Comparison of ENCODE assay signal across 9 mouse cellular contexts in genomic region chr15:79322281-79322990, GRCm38 (mm10). TPM values are rescaled to one million over a fixed set of nuclear protein-coding genes. Genes with fewer than 3 reads are reported as not detected.
DNase-seq lines count a peak whose midpoint lies in the region; ATAC-seq lines count a peak whose summit lies in the region.
"Had no signal": no experiment of that assay in that cellular context is flagged by ENCODE, and none has a peak within 500 bp of the region (broad histone marks: within the 10 kb centered on the region; RNA-seq: fewer than 3 reads in every experiment).

No protein-coding gene starts in this region.

- H3K4me1 ChIP-seq in heart, embryonic 12.5 days (replicated peaks) = peaks cover 56% of the 10 kb centered on the region
- H3K4me1 ChIP-seq in embryonic facial prominence, embryonic 15.5 days = peaks cover 47% of the 10 kb centered on the region
- H3K4me1 ChIP-seq in hindbrain, embryonic 14.5 days (replicated peaks; ENCODE audit: control insufficient read depth, insufficient read depth, low read length) = peaks cover 28% of the 10 kb centered on the region
- H3K4me1 ChIP-seq in forebrain, embryonic 14.5 days (ENCODE audit: control insufficient read depth, insufficient read depth, low read length) = peaks cover 5% of the 10 kb centered on the region; the same call in 1 of the 2 replicates

- no peaks in the 10 kb centered on the region for H3K27me3 ChIP-seq in heart, embryonic 12.5 days (replicated peaks)
- no peaks in the 10 kb centered on the region for H3K27me3 ChIP-seq in embryonic facial prominence, embryonic 15.5 days
- H3K27me3 ChIP-seq in hindbrain, embryonic 14.5 days (ENCODE audit: control insufficient read depth, insufficient read depth, low read length) = no peaks in the 10 kb centered on the region
- H3K27me3 ChIP-seq in forebrain, embryonic 14.5 days (replicated peaks; ENCODE audit: control insufficient read depth, insufficient read depth, low read length) = no peaks in the 10 kb centered on the region

- H3K9ac ChIP-seq in heart, embryonic 12.5 days = no peak overlapping the region
- no peak overlapping the region for H3K9ac ChIP-seq in embryonic facial prominence, embryonic 15.5 days
- no peak overlapping the region for H3K9ac ChIP-seq in hindbrain, embryonic 14.5 days
- H3K9ac ChIP-seq in forebrain, embryonic 14.5 days (ENCODE audit: low read length) = no peak overlapping the region

- WGBS in heart, embryonic 12.5 days = 43% methylated on average over 11 of the region's 11 CpGs
- WGBS in embryonic facial prominence, embryonic 15.5 days = 58% methylated on average over 11 of the region's 11 CpGs
- WGBS in hindbrain, embryonic 14.5 days = 78% methylated on average over 11 of the region's 11 CpGs
- WGBS in forebrain, embryonic 14.5 days = 84% methylated on average over 11 of the region's 11 CpGs

- no peak for DNase-seq in heart, adult 8-10 months (ENCODE audit: low spot score)
- DNase-seq in CD4-positive helper T cell, adult 2 months (ENCODE audit: low read depth, low spot score) = peak; percentile 74
- peak; percentile 64 for DNase-seq in naive thymus-derived CD4-positive, alpha-beta T cell, adult 2 months (ENCODE audit: low read depth)
- no peak for DNase-seq in hindbrain, embryonic 14.5 days (ENCODE audit: low spot score)
- DNase-seq in left cerebral cortex, adult 8-10 months (ENCODE audit: low spot score in 2 of 2) = no peak
- DNase-seq in forebrain, embryonic 14.5 days (ENCODE audit: low spot score) = no peak

- H3K4me3 ChIP-seq in heart, embryonic 12.5 days = no peak overlapping the region
- H3K4me3 ChIP-seq in embryonic facial prominence, embryonic 15.5 days (replicated peaks) = no peak overlapping the region
- no peak overlapping the region for H3K4me3 ChIP-seq in hindbrain, embryonic 14.5 days (replicated peaks; ENCODE audit: low read length)
- H3K4me3 ChIP-seq in forebrain, embryonic 14.5 days (ENCODE audit: low read depth, low read length) = no peak overlapping the region
- H3K4me3 ChIP-seq: erythroblast, embryonic 14.5 days had no signal

- 0 out of 2 replicates have a peak overlapping the region, but pooled peaks have one; percentile 17 for H3K4me2 ChIP-seq in heart, embryonic 12.5 days
- H3K4me2 ChIP-seq in embryonic facial prominence, embryonic 15.5 days (replicated peaks) = no peak overlapping the region
- no peak overlapping the region for H3K4me2 ChIP-seq in hindbrain, embryonic 14.5 days (replicated peaks)
- no peak overlapping the region for H3K4me2 ChIP-seq in forebrain, embryonic 14.5 days (ENCODE audit: low read length)

- no peak for ATAC-seq in heart, embryonic 12.5 days (ENCODE audit: insufficient number of reproducible peaks, low FRiP score)
- ATAC-seq in embryonic facial prominence, embryonic 15.5 days (ENCODE audit: insufficient number of reproducible peaks, low FRiP score, low TSS enrichment, low read depth) = no peak
- ATAC-seq in hindbrain, embryonic 14.5 days (ENCODE audit: low FRiP score) = no peak
- ATAC-seq in forebrain, embryonic 14.5 days = no peak

- peak overlapping the region; percentile 80 for H3K27ac ChIP-seq in heart, embryonic 12.5 days (ENCODE audit: poor library complexity, severe bottlenecking)
- peak overlapping the region; percentile 58; the same call in 1 of the 2 replicates for H3K27ac ChIP-seq in embryonic facial prominence, embryonic 15.5 days (replicated peaks)
- no peak overlapping the region for H3K27ac ChIP-seq in hindbrain, embryonic 14.5 days
- no peak overlapping the region for H3K27ac ChIP-seq in forebrain, embryonic 14.5 days (ENCODE audit: low read depth, low read length)

- no peaks in the 10 kb centered on the region for H3K9me3 ChIP-seq in heart, embryonic 12.5 days (replicated peaks)
- no peaks in the 10 kb centered on the region for H3K9me3 ChIP-seq in embryonic facial prominence, embryonic 15.5 days (replicated peaks)
- H3K9me3 ChIP-seq in hindbrain, embryonic 14.5 days (ENCODE audit: control insufficient read depth, low read length) = no peaks in the 10 kb centered on the region
- H3K9me3 ChIP-seq in forebrain, embryonic 14.5 days (replicated peaks; ENCODE audit: control insufficient read depth, low read length) = no peaks in the 10 kb centered on the region

- H3K36me3 ChIP-seq in heart, embryonic 12.5 days = 0 out of 2 replicates have a peak, but pooled peaks cover 3% of the 10 kb centered on the region
- 0 out of 2 replicates have a peak, but pooled peaks cover 4% of the 10 kb centered on the region for H3K36me3 ChIP-seq in embryonic facial prominence, embryonic 15.5 days
- no peaks in the 10 kb centered on the region for H3K36me3 ChIP-seq in hindbrain, embryonic 14.5 days (replicated peaks; ENCODE audit: control insufficient read depth, insufficient read depth)
- H3K36me3 ChIP-seq in forebrain, embryonic 14.5 days (ENCODE audit: control insufficient read depth, insufficient read depth, low read length) = no peaks in the 10 kb centered on the region

RNA-seq across cellular contexts. Expression of gene Pla2g6, which starts 5.8 kb away (rescaled TPM):
- 12.1 and 14.4 TPM in 2 replicates for polyA plus RNA-seq in heart, embryonic 12.5 days (2016; fragmentation: Nextera tagmentation; extraction: Ambion mirVana)
- 10 to 100 TPM; 11.6 to 15.6 (median 13.4) TPM for total RNA-seq in heart, adult 8-10 months (2022)
- 16.2 and 17.0 TPM in 2 replicates for polyA plus RNA-seq in embryonic facial prominence, embryonic 15.5 days (2015; fragmentation: Nextera tagmentation; extraction: Ambion mirVana)
- 21.2 and 22.9 TPM in 2 replicates for polyA plus RNA-seq in hindbrain, embryonic 14.5 days (2014; fragmentation: Nextera tagmentation; extraction: Ambion mirVana)
- total RNA-seq in left cerebral cortex, adult 8-10 months (2022) = 10 to 100 TPM; 21.4 to 24.1 (median 22.8) TPM
- polyA plus RNA-seq in forebrain, embryonic 14.5 days (2014; fragmentation: Nextera tagmentation; extraction: Ambion mirVana) = 14.0 and 18.9 TPM in 2 replicates

RNA-seq across cellular contexts. Expression of gene Maff, which starts 24.0 kb away (rescaled TPM):
- 1.9 and 2.6 TPM in 2 replicates for polyA plus RNA-seq in heart, embryonic 12.5 days (2016; fragmentation: Nextera tagmentation; extraction: Ambion mirVana)
- 10 to 100 TPM in 2 of 4 experiments, 1 to 10 TPM in 2; 5.7 to 11.1 (median 9.9) TPM for total RNA-seq in heart, adult 8-10 months (2022)
- 3.5 and 3.7 TPM in 2 replicates for polyA plus RNA-seq in embryonic facial prominence, embryonic 15.5 days (2015; fragmentation: Nextera tagmentation; extraction: Ambion mirVana)
- polyA plus RNA-seq in hindbrain, embryonic 14.5 days (2014; fragmentation: Nextera tagmentation; extraction: Ambion mirVana) = 1.1 TPM in 2 replicates
- 1 to 10 TPM; 1.2 to 3.8 (median 1.5) TPM for total RNA-seq in left cerebral cortex, adult 8-10 months (2022)
- polyA plus RNA-seq in forebrain, embryonic 14.5 days (2014; fragmentation: Nextera tagmentation; extraction: Ambion mirVana) = 0.72 and 1.6 TPM in 2 replicates

RNA-seq across cellular contexts. Expression of gene Baiap2l2, which starts 37.1 kb away (rescaled TPM):
- 9.3 and 11.9 TPM in 2 replicates for polyA plus RNA-seq in heart, embryonic 12.5 days (2016; fragmentation: Nextera tagmentation; extraction: Ambion mirVana)
- 1 to 10 TPM in 1 of 4 experiments, under 1 TPM in 1, not detected in 2; 0.54 to 1.3 TPM for total RNA-seq in heart, adult 8-10 months (2022)
- 16.1 and 18.5 TPM in 2 replicates for polyA plus RNA-seq in embryonic facial prominence, embryonic 15.5 days (2015; fragmentation: Nextera tagmentation; extraction: Ambion mirVana)
- 2.3 and 2.6 TPM in 2 replicates for polyA plus RNA-seq in hindbrain, embryonic 14.5 days (2014; fragmentation: Nextera tagmentation; extraction: Ambion mirVana)
- total RNA-seq in left cerebral cortex, adult 8-10 months (2022) = 10 to 100 TPM in 3 of 4 experiments, 1 to 10 TPM in 1; 3.1 to 14.2 (median 11.4) TPM
- polyA plus RNA-seq in forebrain, embryonic 14.5 days (2014; fragmentation: Nextera tagmentation; extraction: Ambion mirVana) = 1.4 and 2.6 TPM in 2 replicates
- polyA plus RNA-seq: erythroblast, embryonic 14.5 days had no signal

Comparison
In these comparisons a context has a peak if more than half of its experiments do, and no peak if none do; other contexts are left out.
1. H3K27ac ChIP-seq: peak in heart, embryonic 12.5 days (single experiment) and embryonic facial prominence, embryonic 15.5 days (single experiment); none in hindbrain, embryonic 14.5 days (single experiment) and forebrain, embryonic 14.5 days (single experiment).
2. DNase-seq: peak in CD4-positive helper T cell, adult 2 months (single experiment) and naive thymus-derived CD4-positive, alpha-beta T cell, adult 2 months (single experiment); none in heart, adult 8-10 months (single experiment), hindbrain, embryonic 14.5 days (single experiment), left cerebral cortex, adult 8-10 months (0 of 2) and forebrain, embryonic 14.5 days (single experiment).